Mouse (Mus musculus) ES-E14 (cell line): Measurements from ENCODE around the gene Tas2r135.

ENCODE experiments used
- CHD2 ChIP-seq: IDR thresholded peaks from 2 replicates; pipeline ENCODE4 v1.6.1; 2014; ENCODE audit warnings: mild to moderate bottlenecking, low read depth, low read length, inconsistent platforms
- MAFK ChIP-seq: IDR thresholded peaks from 2 replicates; pipeline ENCODE4 v1.6.1; 2014; ENCODE audit warnings: mild to moderate bottlenecking, low read depth, low read length, inconsistent platforms; ENCODE audit not compliant: insufficient read depth
- ZNF384 ChIP-seq: IDR thresholded peaks from 2 replicates; pipeline ENCODE4 v1.6.1; 2012; ENCODE audit warnings: low read depth, low read length, inconsistent platforms

DNA sequence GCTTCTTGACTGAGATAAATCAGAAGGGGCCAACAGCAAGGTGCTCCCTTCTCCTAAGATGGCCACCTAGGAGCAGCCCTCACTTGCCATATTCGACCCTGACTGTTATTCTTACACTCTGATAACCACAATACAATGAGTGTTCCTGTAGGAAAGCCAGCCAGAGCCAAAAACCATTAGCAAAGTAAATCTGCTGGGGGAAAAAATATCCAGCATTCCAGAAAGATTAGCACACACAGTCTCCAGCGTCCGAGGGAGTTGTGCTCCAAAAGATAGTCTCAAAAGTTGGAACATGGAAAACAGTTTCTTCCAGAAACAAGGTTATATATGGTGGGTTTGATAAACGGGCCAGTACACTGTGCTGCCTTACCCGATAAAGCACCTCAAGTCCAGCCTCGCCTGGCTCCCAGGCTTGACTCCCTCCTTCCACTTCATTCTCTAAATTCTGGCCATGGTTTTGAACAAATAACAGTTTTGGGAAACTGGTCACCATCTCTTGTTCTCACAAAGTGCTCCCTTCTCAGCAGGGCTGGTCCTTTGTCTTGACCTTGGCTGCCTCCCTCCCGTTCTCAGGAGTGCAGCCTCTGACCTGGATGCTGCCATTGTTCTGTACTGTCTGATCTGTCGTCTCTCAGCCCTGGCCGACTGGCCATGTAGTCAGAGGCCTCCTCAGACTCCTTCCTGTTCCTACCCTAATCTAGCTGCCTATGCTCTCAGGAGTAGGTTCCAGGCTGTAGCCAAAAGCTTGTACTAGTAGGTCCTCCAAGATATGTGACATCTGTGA lies 45.7 kb upstream of the Tas2r135 start:
- TF ChIP-seq CHD2 (no peak), ZNF384 (no peak), MAFK (no peak)
